Mouse (Mus musculus) adrenal gland, postnatal 14 days (tissue): Measurements from ENCODE around the gene Pop4. TPM values are rescaled to one million over a fixed set of nuclear protein-coding genes. Genes with fewer than 3 reads are reported as not detected.
"Not testable (repeated sequence)": the region's sequence is repeated elsewhere in the genome, so short reads cannot be mapped to it uniquely, and the experiment has no call there.

ENCODE experiments used
- DNase-seq: peaks from one replicate; pipeline ENCODE4 v3.0.0; 2021; ENCODE audit warnings: mixed read lengths
- long read RNA-seq, 2 experiments: library from polyadenylated mRNA; stranded (forward); transcript quantifications; one replicate each; pipeline ENCODE4 v2.0.0; 2021
- total RNA-seq: library from RNA; stranded (reverse); gene quantifications from 2 replicates; pipeline ENCODE4 v1.2.3, GENCODE M21; 2021

Pop4 gene
- total RNA-seq = 37.6 and 41.4 TPM in 2 replicates
- long read RNA-seq, experiment 1, transcript Pop4-201 (7 exons, 2,113 nt) = major isoform, 44 of 62 reads
- long read RNA-seq, experiment 1, partial matches to known transcripts = 7 of 62 reads
- long read RNA-seq, experiment 1, other reads (novel, unspliced or antisense) = 11 of 62 reads
- long read RNA-seq, experiment 2, transcript Pop4-201 (7 exons, 2,113 nt) = major isoform, 32 of 42 reads
- long read RNA-seq, experiment 2, partial matches to known transcripts = 8 of 42 reads
- long read RNA-seq, experiment 2, other reads (novel, unspliced or antisense) = 2 of 42 reads

- peak; percentile 95 for DNase-seq
Observed at GRCm38 (mm10) chr7:38270703-38271510, at the start of gene Pop4. Gene Pop4 (minus strand): TSS chr7:38271423.

GRCm38 (mm10) chr7:38320641-38321040, 49.4 kb upstream of the Pop4 start:
- DNase-seq = no peak

GRCm38 (mm10) chr7:38282192-38282591, 11.0 kb upstream of the Pop4 start:
- DNase-seq = not testable (repeated sequence)

GRCm38 (mm10) chr7:38272551-38272950, 1.3 kb upstream of the Pop4 start:
- DNase-seq = no peak

GRCm38 (mm10) chr7:38271859-38272258, 636 bp upstream of the Pop4 start:
- peak; percentile 42 for DNase-seq

- DNase-seq = no peak
Observed at GRCm38 (mm10) chr7:38271511-38271811, 238 bp upstream of the Pop4 start.

- DNase-seq = peak; percentile 67
Observed at GRCm38 (mm10) chr7:38267006-38267680, 4.1 kb downstream of the Pop4 start.

GRCm38 (mm10) chr7:38262406-38262805, 8.8 kb downstream of the Pop4 start:
- DNase-seq = peak; percentile 72

GRCm38 (mm10) chr7:38259631-38260030, 11.6 kb downstream of the Pop4 start:
- no peak for DNase-seq

GRCm38 (mm10) chr7:38253441-38253840, 17.8 kb downstream of the Pop4 start:
- no peak for DNase-seq

- DNase-seq = no peak
Observed at GRCm38 (mm10) chr7:38251494-38252216, 19.6 kb downstream of the Pop4 start.

- no peak for DNase-seq
Observed at GRCm38 (mm10) chr7:38242417-38242816, 28.8 kb downstream of the Pop4 start.

GRCm38 (mm10) chr7:38237140-38237539, 34.1 kb downstream of the Pop4 start:
- DNase-seq = no peak

GRCm38 (mm10) chr7:38236400-38237105, 34.7 kb downstream of the Pop4 start:
- DNase-seq = no peak

- no peak for DNase-seq
Observed at GRCm38 (mm10) chr7:38230285-38230684, 40.9 kb downstream of the Pop4 start.

GRCm38 (mm10) chr7:38228329-38228728, 42.9 kb downstream of the Pop4 start:
- DNase-seq = no peak

GRCm38 (mm10) chr7:38227900-38228298, 43.3 kb downstream of the Pop4 start, which contains the start of gene Plekhf1:
Gene Plekhf1 (minus strand): TSS chr7:38228016.
- DNase-seq = peak; percentile 96

GRCm38 (mm10) chr7:38227181-38227899, 43.9 kb downstream of the Pop4 start:
- DNase-seq = peak; percentile 89

- no peak for DNase-seq
Observed at GRCm38 (mm10) chr7:38226226-38226625, 45.0 kb downstream of the Pop4 start.

- DNase-seq = peak; percentile 70
Observed at GRCm38 (mm10) chr7:38224577-38225369, 46.5 kb downstream of the Pop4 start.
